Mouse (Mus musculus) embryonic facial prominence, embryonic 12.5 days (tissue): Measurements from ENCODE around the gene Trp53bp2. TPM values are rescaled to one million over a fixed set of nuclear protein-coding genes. Genes with fewer than 3 reads are reported as not detected.

Experiments used
- ATAC-seq: fragments of 200-750 bp; cut with Nextera tagmentation; 2 replicates; pipeline ENCODE4 v1.8.0; 2017; ENCODE audit not compliant: insufficient number of reproducible peaks, insufficient read depth, low FRiP score, low TSS enrichment
- H3K27ac ChIP-seq: fragments of 300-500 bp; sonication (generic); 2 replicates; pipeline ENCODE4 v1.5.1; 2016; ENCODE audit warnings: mild to moderate bottlenecking
- H3K27me3 ChIP-seq: fragments of 300-500 bp; sonication (generic); 2 replicates; pipeline ENCODE4 v1.6.1; 2016; ENCODE audit warnings: mild to moderate bottlenecking, moderate library complexity
- H3K36me3 ChIP-seq: fragments of 300-500 bp; sonication (generic); 2 replicates; pipeline ENCODE4 v1.6.1; 2016; ENCODE audit warnings: mild to moderate bottlenecking
- H3K4me1 ChIP-seq: fragments of 300-500 bp; sonication (generic); 2 replicates; pipeline ENCODE4 v1.6.1; 2016
- H3K4me2 ChIP-seq: fragments of 300-500 bp; sonication (generic); replicated peaks from 2 replicates; pipeline ENCODE4 v1.6.1; 2016; ENCODE audit warnings: mild to moderate bottlenecking, moderate library complexity
- H3K4me3 ChIP-seq: fragments of 300-500 bp; sonication (generic); 2 replicates; pipeline ENCODE4 v1.5.1; 2016; ENCODE audit warnings: mild to moderate bottlenecking
- H3K9ac ChIP-seq: fragments of 300-500 bp; sonication (generic); 2 replicates; pipeline ENCODE4 v1.6.1; 2016; ENCODE audit warnings: mild to moderate bottlenecking, moderate library complexity
- H3K9me3 ChIP-seq: fragments of 300-500 bp; sonication (generic); 2 replicates; pipeline ENCODE4 v1.6.1; 2016; ENCODE audit warnings: mild to moderate bottlenecking, moderate library complexity
- WGBS: fragments of 180-500 bp; shearing (Covaris S2); methylation state at CpG from one replicate; pipeline ENCODE4 v1.1.7; 2016; 5-methylcytosine and 5-hydroxymethylcytosine counted together
- polyA plus RNA-seq: library from polyadenylated mRNA; unstranded; fragments of >200 nt; fragmentation: Nextera tagmentation; extraction: Ambion mirVana; gene quantifications from 2 replicates; pipeline ENCODE4 v1.2.1, GENCODE M21; 2016

Gene Trp53bp2
- polyA plus RNA-seq, 1 experiment from 2014 or later, result 32.9 TPM

DNA sequence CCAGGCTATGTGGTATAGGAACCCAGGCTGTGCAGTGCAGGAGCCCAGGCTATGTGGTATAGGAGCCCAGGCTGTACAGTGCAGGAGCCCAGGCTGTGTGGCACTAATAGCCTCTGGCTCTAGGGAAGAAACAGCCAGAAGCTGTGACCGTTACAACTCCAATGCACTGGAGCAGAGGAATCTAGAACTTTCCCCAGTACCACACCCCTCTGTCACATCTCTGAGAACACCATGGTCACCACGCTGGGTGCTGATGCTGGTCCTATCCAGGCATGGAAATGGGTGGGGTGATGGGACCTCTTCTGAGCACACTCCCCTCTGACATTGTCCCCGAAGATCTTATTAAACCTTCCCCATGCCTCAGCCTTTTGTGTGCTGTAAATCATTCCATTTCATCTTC lies 96.3 kb downstream of the Trp53bp2 start:
- Histone ChIP-seq H3K9me3 (no peaks in the 10 kb centered on the region), H3K27ac (no peak overlapping the region; the same call in 1 of the 2 replicates), H3K4me2 (no peak overlapping the region), H3K4me3 (no peak overlapping the region), H3K4me1 (peaks cover 15% of the 10 kb centered on the region), H3K36me3 (peaks cover 40% of the 10 kb centered on the region), H3K9ac (no peak overlapping the region), H3K27me3 (no peaks in the 10 kb centered on the region)
- WGBS, result 86% methylated on average over 3 of the region's 3 CpGs
- ATAC-seq, result no peak

DNA sequence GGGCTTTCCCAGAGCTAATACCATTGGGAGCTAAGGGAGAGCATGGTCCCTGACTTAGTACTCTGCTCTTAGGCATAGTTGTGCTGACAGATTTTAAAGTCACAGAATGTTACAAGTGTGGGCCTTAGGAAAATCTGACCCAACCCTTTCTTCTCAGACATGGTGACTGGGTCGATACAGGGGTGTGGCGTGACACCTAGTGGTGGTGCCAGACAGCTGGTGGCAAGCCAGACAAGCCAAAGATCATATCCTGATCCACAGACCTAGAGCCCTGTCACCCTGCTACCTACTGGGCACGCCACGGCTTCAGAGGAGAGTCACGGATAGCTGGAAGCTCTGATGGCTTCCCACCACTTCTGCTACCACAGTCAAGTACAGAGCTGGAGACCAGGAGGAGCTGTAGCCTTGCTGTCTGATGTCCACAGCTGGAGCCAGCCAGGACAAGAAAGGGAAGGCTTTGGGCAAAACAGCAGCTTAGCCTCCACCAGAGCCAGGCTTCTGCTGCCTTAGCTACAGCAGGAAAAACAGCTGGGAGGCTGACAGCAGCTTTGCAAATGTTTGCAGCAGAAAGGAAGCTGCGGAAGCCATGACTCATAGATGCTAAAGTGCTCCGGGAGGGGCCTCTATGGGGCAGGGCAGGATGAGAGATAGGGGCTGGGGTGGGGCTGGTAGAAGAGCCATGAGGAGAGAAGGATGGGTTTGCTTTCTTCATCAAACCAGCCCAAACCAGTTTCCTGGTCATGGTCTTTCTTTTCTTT lies 97.4 kb downstream of the Trp53bp2 start:
- Histone ChIP-seq H3K27me3 (no peaks in the 10 kb centered on the region), H3K4me2 (no peak overlapping the region), H3K9ac (no peak overlapping the region), H3K36me3 (peaks cover 51% of the 10 kb centered on the region), H3K27ac (peak overlapping the region; percentile 64; the same call in 1 of the 2 replicates), H3K4me3 (no peak overlapping the region), H3K9me3 (no peaks in the 10 kb centered on the region), H3K4me1 (peaks cover 15% of the 10 kb centered on the region)
- no peak for ATAC-seq
- WGBS, result 66% methylated on average over 7 of the region's 7 CpGs

DNA sequence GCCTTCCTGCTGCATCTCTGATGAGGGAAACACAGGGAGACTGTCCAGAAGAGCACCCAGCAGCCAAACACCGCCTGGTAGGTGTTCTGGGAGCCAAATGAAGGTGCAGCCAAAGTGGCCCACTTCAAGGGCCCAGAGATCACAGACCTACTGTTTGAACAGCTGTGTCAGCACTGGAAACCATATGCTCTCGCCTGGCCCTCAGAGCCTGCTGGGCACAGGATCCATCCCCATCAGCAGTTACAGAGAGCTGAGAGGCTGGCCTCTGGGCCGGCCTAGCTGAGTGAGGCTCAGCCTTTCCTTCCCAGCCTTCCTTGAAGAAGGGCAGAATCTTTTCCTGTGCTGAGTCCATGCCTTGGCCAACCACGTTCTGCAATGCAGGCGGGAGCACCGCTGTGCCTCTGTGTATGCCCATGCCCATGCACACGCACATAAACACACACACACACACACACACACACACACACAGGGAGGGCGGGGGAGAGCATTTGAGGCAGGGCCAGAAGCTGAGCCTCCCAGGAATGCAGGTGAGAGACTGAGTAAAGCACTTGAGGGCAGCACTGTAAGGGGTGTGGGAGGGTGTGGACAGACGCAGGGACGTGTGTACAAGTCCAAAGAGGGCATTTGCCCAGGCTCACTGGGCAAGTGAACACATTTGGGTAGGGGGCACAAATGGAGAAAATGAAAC lies 100.3 kb downstream of the Trp53bp2 start:
- H3K4me1 ChIP-seq, result peaks cover 11% of the 10 kb centered on the region
- H3K27ac ChIP-seq, result no peak overlapping the region
- no peaks in the 10 kb centered on the region for H3K9me3 ChIP-seq
- no peaks in the 10 kb centered on the region for H3K27me3 ChIP-seq
- WGBS, result 69% methylated on average over 10 of the region's 10 CpGs
- no peak overlapping the region for H3K4me2 ChIP-seq
- H3K4me3 ChIP-seq, result no peak overlapping the region
- ATAC-seq, result no peak
- peaks cover 66% of the 10 kb centered on the region for H3K36me3 ChIP-seq
- H3K9ac ChIP-seq, result no peak overlapping the region

DNA sequence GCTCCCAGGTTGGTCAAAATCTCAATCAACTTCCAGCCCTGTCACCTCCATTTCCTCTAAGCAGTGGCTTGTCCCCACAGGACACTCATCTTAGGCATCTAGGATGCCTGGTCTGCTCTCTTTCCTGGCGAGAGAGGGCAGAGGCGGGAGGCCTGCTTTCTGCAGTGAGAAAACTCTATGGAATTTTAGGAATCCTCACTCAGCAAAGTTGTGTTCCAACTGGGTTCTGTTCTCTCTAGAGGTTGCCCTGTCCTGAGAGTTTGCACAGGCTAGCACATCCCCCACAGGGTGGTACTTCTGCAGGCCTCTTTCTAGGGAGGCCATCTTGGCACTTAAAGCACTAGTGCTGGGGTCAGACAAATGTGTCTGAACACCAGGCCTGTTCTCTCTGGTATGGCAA lies 102.1 kb downstream of the Trp53bp2 start:
- Histone ChIP-seq H3K9ac (no peak overlapping the region), H3K9me3 (no peaks in the 10 kb centered on the region), H3K4me3 (no peak overlapping the region), H3K27ac (no peak overlapping the region), H3K27me3 (no peaks in the 10 kb centered on the region), H3K36me3 (peaks cover 55% of the 10 kb centered on the region), H3K4me2 (no peak overlapping the region), H3K4me1 (peaks cover 17% of the 10 kb centered on the region)
- 73% methylated on average over 2 of the region's 2 CpGs for WGBS
- ATAC-seq, result no peak

DNA sequence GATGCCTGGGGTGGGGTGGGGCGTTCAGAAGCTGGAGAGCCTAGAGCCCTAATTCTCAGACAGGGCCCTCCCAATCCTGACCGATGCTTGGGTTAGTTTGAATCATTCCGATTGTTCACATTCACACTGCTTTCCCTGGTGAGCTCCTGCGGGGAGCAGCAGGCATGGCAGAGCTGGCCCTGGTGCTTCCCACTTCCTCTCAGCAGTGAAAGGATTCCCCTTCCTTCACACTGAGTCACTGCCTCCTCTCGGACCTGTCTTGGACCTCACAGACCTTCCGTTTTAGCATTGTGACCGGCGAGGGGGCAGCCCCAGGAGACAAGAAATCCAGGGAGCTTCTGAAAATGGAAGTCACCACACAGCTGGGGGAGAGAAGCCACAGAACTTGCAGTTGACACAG lies 102.8 kb downstream of the Trp53bp2 start:
- Histone ChIP-seq H3K4me3 (no peak overlapping the region), H3K9ac (no peak overlapping the region), H3K9me3 (no peaks in the 10 kb centered on the region), H3K4me2 (no peak overlapping the region), H3K36me3 (peaks cover 49% of the 10 kb centered on the region), H3K27ac (no peak overlapping the region), H3K4me1 (peaks cover 19% of the 10 kb centered on the region), H3K27me3 (no peaks in the 10 kb centered on the region)
- ATAC-seq, result no peak
- 67% methylated on average over 8 of the region's 8 CpGs for WGBS

Other genes starting within 250 kb of the Trp53bp2 start
- not detected in 2 replicates for gene Vmn1r1, start 244.7 kb upstream of the Trp53bp2 start, polyA plus RNA-seq
- 83.9 and 87.7 TPM in 2 replicates for gene Degs1, start 126.4 kb upstream of the Trp53bp2 start, polyA plus RNA-seq
- gene Fbxo28, start 67.5 kb upstream of the Trp53bp2 start, polyA plus RNA-seq, result 26.1 and 26.6 TPM in 2 replicates
- 141 and 152 TPM in 2 replicates for gene Capn2, start 108.4 kb downstream of the Trp53bp2 start, polyA plus RNA-seq
- gene Capn8, start 155.8 kb downstream of the Trp53bp2 start, polyA plus RNA-seq, result 0.08 TPM in 1 of 2 replicates, not detected in the other